Mouse (Mus musculus): Measurements from ENCODE around the gene Trim2.

Trim2 gene

DNA sequence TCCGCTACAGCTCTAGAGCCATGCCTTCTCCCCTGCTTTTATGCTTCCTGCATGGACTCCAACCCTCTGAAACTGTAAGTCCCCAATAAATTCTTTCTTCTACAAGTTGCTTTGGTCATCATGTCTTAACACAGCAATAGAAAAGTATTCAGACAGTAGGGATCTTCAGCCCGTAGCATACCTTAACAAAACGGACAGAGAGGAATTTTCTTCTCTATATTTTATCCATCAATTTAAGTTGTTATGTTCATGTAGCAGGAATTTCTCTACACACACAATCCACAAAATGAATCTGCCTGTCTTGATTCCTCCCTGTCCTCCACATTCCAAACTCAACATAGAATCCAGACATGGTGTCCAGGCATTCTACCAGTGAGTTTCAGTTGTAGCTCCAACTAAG, at the start of gene Trim2:
TSS of gene Trim2 (minus strand) at position 101 of the 400 bp plus-strand sequence.
- DNase-seq, result no peak

- DNase-seq, result no peak
These were observed 49.4 kb upstream of the Trim2 start for GRCm38 (mm10) chr3:84355930-84356689.

DNA sequence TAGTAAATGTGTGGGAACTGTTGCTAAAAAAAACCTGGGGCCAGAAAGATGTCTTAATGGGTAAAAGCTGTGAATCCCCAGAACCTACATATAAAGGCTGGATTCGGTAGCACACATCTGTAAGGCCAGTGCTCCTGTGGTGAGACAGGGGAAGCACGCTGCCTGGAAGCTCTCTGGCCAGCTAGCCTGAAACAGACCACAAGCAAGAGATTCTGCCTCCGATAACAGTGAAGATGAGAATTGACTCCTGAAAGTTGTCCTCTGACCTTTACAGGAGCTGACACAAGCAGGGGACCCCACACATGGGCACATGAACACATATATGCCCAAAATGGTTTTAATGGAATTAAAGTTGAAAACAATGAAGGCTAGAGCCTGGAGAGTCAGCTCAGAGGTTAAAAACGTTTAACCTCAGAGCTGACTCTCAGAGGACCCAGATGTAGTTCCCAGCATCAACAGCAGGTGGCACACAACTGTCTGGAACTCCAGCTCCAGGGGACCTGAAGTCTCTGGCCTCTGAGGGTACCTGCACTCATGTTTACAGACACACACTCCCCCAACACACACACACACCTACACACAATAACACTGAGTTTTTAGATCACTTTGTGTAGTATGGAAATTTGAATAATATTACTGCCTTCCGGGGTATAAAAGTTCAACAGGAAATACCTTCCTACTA, 45.8 kb upstream of the Trim2 start:
- peak; percentile 31 for DNase-seq

GRCm38 (mm10) chr3:84350311-84350710, 43.6 kb upstream of the Trim2 start:
- no peak for DNase-seq

DNA sequence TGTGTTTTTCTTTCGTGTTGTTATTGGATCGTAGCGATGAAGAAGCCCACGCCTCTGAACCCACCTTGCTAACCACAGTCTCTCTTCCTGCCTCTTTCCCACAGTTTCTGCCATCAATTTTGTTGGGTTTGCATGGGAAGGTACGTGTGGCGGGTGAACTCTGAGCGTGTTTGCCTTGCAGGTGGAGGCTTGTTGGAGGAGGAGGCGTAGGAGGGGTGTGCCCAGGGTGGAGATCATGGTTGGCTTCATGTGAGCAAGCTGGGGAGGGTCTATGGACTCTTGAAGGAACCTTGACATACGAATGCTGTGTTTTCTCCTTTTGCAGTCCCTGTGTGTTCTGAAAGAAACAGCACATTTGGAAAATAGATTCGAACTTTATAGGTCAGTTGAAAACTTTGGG, 43.1 kb upstream of the Trim2 start:
- DNase-seq, result no peak

- DNase-seq, result no peak
These were observed 40.7 kb upstream of the Trim2 start for GRCm38 (mm10) chr3:84347426-84347825.

GRCm38 (mm10) chr3:84346456-84347150, 39.9 kb upstream of the Trim2 start:
- DNase-seq, result no peak

DNA sequence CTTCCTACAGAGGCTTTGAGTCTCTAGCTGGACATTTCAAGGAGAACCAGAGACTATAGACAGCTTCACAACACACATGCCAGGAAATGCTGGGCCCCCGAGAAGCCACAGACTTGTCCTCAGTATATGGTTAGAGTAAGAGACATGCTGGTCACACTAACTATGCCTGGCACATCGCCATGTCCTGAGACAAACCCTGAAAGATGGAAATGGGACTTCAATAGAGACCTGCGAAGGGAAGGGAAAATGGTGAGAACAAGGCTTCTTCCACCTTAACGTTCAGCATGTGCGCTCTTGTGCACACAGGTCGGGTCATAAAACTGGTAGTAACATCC, 38.9 kb upstream of the Trim2 start:
- DNase-seq, result no peak

- DNase-seq, result peak; percentile 60
These were observed 38.3 kb upstream of the Trim2 start for GRCm38 (mm10) chr3:84344725-84345645.

DNA sequence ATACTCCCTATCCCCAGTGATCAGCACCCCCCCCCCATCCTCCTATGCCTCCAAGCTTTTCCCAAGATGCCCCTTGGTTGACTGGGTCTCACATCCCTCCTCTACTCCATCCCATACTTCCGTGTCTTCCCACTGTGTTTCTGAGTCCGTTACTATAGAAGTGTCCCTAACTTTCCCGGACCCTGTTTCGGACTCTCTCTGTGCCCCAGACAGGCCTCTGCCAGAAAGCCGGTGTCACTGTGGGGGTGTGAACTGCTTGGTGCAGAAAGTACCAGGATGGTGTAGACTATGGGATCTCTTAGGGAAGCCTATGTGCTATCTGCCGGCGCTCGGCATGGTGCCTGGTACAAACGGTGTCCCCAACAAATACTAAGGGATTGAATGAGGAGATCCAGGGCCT, 36.4 kb upstream of the Trim2 start:
- no peak for DNase-seq

DNA sequence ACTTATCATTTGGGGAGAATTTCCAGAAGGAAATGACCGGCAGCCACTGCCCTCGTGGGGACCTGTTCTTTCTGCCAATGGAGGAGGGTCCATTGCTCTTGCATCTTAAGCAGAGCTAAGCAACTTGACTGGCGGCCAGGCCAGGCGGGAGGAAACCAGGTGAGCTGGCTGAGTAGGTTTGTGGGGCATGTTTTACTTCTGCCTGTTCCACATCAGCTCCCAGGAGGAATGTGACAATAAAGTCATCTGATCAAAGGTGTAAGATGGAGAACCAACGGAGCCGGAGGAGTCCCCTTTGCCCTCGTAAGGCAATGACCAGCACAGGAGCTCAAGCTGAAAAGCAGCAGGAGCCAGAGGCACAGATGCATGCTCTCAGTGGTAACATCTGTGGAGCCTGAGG, 35.1 kb upstream of the Trim2 start:
- no peak for DNase-seq

DNA sequence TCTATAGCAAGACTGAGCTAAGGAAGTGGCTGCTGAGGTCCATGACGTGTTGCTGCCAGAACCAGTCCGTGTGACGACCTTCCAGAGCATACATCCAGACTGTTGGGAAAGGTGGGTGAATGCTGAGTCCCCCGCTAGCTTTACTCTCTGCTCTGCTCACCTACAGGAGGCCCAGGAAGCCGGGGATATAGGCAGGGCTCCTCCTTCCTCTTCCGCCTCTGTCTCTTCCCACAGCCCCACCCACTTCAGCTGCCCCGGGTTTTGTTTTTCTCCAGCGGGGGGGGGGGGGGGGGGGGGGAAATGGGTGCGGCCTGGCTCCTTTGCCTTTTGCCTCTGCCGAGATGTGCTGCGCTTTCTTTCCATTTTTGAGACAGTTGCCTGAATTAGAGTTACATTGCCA, 30.9 kb upstream of the Trim2 start:
- no peak for DNase-seq

DNA sequence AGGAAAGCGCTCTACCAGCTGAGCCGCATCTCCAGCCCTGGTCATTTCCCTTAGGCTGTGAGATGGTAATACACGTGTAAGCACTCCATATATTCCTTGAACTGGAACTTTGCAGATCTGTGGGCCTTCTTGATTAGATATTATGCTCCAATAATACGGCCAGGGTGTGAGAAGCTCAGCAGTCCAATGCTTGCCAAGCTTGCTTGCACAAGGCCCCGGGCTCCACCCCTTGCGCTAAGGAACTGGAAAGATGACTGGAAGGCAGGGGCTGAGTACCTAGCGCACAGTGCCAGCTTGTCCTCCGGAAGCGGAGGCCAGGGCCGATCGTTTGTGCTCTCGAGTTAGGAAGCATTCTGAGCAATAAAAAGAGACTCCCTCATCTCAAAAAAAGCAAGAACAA, 29.7 kb upstream of the Trim2 start:
- no peak for DNase-seq

DNA sequence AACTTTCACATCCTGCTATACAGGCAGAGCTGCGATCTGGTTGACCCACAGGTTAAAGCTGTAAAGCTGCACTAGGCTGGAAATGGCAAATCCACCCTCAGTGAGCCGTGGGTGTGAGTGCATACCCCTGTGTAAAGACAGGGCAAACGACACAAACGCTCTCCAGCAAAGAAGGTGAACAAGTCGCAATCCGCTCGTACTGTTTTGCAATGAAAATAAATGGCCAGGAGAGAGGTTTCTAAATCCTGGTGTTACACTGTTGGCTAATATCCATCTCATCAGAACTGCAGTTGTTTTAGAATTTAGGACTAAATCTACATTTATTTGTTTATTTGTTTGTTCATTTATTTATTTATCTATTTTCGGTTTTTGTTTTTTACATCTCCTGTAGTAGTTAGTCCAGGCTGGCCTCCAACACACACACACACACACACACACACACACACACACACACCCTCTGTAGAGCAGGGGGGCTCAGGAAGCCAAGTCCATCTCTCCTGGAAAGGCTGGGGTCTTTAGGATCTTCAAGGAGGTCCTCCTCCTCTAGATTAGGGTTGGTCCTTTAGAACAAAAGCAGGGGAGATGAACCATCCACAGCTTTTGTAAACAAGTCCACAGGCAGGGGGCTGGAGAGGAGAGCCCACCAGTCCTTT, 28.9 kb upstream of the Trim2 start:
- DNase-seq, result no peak

- DNase-seq, result no peak
These were observed 28.2 kb upstream of the Trim2 start for GRCm38 (mm10) chr3:84334771-84335420.

DNA sequence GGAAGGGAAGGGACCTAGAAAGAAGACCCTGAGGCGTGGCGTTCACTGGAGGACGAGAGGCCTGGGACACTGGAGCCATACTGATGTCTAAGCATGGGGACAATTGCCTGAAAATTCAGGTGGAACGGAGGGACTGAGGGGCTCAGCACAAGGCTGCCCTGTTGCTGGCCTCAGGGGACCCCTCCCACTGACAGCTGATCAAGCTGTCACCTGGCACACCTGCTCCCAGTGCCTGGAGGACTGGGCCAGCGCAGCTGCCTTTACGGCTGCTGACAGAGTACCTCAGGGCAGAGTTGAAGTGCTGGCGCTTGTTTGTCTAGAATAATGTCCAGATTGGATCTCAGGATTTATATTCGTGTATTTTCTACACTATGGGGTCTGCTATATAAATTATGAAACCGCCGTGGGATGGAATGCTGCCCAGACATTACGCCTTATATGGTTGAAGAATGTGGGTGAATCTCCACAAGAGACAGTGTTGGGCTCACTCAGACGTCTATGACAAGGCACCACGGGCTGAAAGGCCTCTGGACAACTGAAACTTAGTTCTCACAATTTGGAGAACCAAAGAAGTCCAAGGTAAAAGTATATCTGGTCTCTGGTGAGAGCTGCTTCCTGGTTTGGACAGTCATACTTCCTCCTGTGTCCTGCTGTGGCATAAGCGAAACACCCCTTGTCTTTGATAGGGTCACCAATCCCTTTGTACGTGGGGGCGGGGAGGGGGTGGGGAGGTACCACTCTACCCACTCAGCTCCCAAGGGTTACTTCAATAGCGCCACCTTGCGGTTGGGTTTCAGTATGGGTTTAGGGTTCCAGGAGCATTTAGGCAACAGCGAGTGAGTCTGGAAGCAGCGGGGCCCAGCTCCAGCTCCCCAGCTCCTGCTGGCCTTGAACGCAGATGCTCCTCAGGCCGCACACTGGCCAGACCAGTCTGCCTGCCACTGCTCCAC, 27.0 kb upstream of the Trim2 start:
- DNase-seq, result no peak

- DNase-seq, result no peak
These were observed 23.5 kb upstream of the Trim2 start for GRCm38 (mm10) chr3:84330210-84330609.

DNA sequence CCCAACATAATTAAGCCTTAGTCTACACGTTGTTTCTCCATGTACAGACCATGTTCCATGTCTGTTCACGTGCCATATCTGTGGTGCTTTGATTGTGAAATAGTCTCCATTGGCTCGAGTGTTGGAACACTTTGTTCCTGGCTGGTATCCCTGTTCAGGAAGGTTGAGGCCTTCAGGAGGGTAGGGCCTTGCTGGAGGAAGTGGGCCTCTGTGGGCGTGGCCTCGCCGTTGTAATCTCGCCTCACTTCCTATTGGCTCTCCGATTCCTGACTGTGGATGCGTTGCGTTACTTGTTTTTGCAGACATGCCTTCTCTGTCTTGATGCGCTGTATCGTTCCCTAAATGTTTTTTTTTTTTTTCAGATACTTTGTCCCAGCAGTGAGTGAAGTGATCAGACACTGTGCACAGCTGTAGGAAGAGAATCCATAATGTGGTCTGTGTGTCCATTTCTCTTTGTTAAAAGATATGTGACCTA, 18.3 kb upstream of the Trim2 start:
- no peak for DNase-seq

DNA sequence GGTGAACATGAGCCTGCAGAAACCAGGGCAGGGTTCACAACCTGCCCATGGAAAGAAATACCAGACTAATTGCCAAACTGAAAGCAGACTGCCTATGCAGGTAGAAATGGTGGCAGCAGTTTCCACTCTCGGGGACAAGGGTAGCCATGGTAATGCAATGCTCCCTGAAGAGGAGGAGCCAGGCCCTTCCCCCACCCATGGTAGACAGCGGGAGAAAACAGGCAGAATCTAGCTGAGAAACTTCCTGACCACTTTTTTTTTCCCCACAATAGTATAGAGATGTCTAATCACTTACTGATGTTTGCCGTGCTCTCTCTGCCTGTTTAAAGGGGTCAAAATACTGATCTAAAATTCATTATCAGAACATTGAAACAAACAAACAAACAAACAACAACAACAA, 17.8 kb upstream of the Trim2 start:
- DNase-seq, result no peak

DNA sequence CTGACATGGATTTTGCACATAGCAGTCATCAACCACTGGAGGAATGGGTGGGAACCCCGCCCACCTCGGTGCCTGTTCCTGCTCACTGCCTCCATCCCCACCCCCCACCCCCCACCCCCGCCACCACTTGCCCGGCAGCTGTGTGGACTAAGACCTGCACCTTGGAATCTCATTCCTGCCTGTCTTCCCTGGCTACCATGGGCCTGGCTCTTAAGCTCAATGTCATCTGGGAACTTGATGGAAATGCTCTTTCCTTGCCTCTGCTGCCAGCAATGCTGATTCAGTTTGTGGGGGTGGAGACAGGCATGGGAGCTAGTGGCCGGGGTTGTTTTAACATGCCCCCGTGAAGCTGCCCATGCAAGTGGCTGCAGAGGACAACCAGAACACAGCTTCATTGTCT, 17.3 kb upstream of the Trim2 start:
- DNase-seq, result no peak

- no peak for DNase-seq
These were observed 12.8 kb upstream of the Trim2 start for GRCm38 (mm10) chr3:84319504-84319903.

Data from cerebellum, adult 11 months (tissue).